20 mouse cellular contexts compared by ENCODE assay signal in the genomic region with DNA sequence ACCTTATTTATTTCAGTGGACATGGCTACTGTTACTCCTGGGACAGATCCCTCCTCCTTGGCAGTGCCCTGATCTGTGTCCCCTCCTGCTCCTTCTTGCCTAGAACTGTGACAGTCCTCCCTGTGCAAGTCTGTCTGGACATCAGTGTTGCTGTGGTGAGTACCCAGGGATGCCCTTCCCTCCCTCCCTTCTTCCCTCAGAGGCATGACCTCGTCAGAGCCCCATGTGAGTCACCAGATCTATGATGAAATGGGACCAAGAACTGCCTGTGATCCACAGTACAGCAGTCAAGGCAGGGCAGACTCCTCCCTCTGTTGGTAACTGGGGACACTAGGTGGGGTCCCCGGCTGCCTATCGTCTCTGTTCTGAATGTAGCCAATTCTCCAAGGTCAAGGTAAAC. TPM values are rescaled to one million over a fixed set of nuclear protein-coding genes. Genes with fewer than 3 reads are reported as not detected.
DNase-seq lines count a peak whose midpoint lies in the region; ATAC-seq and TF ChIP-seq lines count a peak whose summit lies in the region.
"Had no signal": no experiment of that assay in that cellular context is flagged by ENCODE, and none has a peak within 500 bp of the region (broad histone marks: within the 10 kb centered on the region; RNA-seq: fewer than 3 reads in every experiment).

No protein-coding gene starts in this region.

- peak; percentile 79 to 88 for DNase-seq in adrenal gland, adult (ENCODE audit: inconsistent age in 2 of 2, low spot score in 1 of 2)
- no peak for DNase-seq in adrenal gland, postnatal 4 days (ENCODE audit: low spot score in 2 of 2)
- no peak for DNase-seq in CH12.LX (ENCODE audit: extremely low read depth)
- DNase-seq in adrenal gland, adult 2 months = peak; percentile 80
- no peak for DNase-seq in kidney, postnatal 14 days
- DNase-seq in layer of hippocampus, postnatal 25 days (ENCODE audit: extremely low spot score in 1 of 2, low spot score in 1 of 2) = no peak
- DNase-seq in frontal cortex, postnatal 25 days (ENCODE audit: low spot score in 2 of 2) = no peak
- DNase-seq: cerebellum, adult 2 months; cerebellum, postnatal 36 days; gastrocnemius, adult 2 months; heart, adult 18-20 months; heart, postnatal 4 days; kidney, adult 18-20 months; kidney, postnatal 36 days; layer of hippocampus, adult 9-11 months; lung, embryonic 14.5 days had no signal

- in situ Hi-C loops in CH12.LX (cut with MboI; ENCODE audit: low pct_ligation_motif_present, low pct_unique_long_range_greater_than_20kb, low sequenced_read_pairs) = no loop called here

- no peaks in the 10 kb centered on the region for H3K36me3 ChIP-seq in CH12.LX (replicated peaks in 1 of 2; ENCODE audit: control insufficient read depth in 1 of 2, insufficient read depth in 1 of 2, low read length in 1 of 2)
- H3K36me3 ChIP-seq: liver, embryonic 12.5 days; midbrain, embryonic 15.5 days; neural tube, embryonic 15.5 days had no signal

- 0 out of 2 replicates have a peak overlapping the region, but pooled peaks have one; percentile 0 for H3K4me2 ChIP-seq in CH12.LX (ENCODE audit: insufficient read depth, low read depth, poor library complexity, severe bottlenecking)
- H3K4me2 ChIP-seq: liver, embryonic 12.5 days; lung, embryonic 14.5 days; midbrain, embryonic 15.5 days; neural tube, embryonic 15.5 days had no signal

- peaks cover 41 to 69% of the 10 kb centered on the region in 2 experiments for H3K4me1 ChIP-seq in CH12.LX (ENCODE audit: control insufficient read depth in 1 of 2, insufficient read depth in 2 of 2)
- H3K4me1 ChIP-seq: midbrain, embryonic 15.5 days had no signal

- H3K9me3 ChIP-seq in CH12.LX (replicated peaks; ENCODE audit: low read length) = no peaks in the 10 kb centered on the region
- H3K9me3 ChIP-seq: liver, embryonic 12.5 days; midbrain, embryonic 15.5 days; neural tube, embryonic 15.5 days had no signal

- no peak for TF ChIP-seq RAD21 in CH12.LX (IDR thresholded peaks at IDR 0.05; ENCODE audit: low read depth, low read length)

- H3K79me2 ChIP-seq in CH12.LX (replicated peaks; ENCODE audit: control insufficient read depth, extremely low read depth, insufficient read depth, poor library complexity, severe bottlenecking) = no peaks in the 10 kb centered on the region

- no peak for TF ChIP-seq POLR2A in CH12.LX (IDR thresholded peaks at IDR 0.05; ENCODE audit: low read depth, low read length)

- H3K4me3 ChIP-seq in CH12.LX (replicated peaks in 1 of 3; ENCODE audit: low read depth in 2 of 3, low read length in 2 of 3, poor library complexity in 1 of 3) = no peak overlapping the region
- H3K4me3 ChIP-seq: gastrocnemius, adult 2 months; liver, embryonic 12.5 days; midbrain, embryonic 15.5 days; neural tube, embryonic 15.5 days had no signal

- H3K9ac ChIP-seq in CH12.LX (ENCODE audit: insufficient read depth, low read depth) = no peak overlapping the region
- H3K9ac ChIP-seq: liver, embryonic 12.5 days; lung, embryonic 14.5 days; midbrain, embryonic 15.5 days; neural tube, embryonic 15.5 days had no signal

- H3K27ac ChIP-seq in CH12.LX (ENCODE audit: insufficient read depth, low read depth) = peak overlapping the region; percentile 57
- H3K27ac ChIP-seq: gastrocnemius, adult 2 months; liver, embryonic 12.5 days; midbrain, embryonic 15.5 days; neural tube, embryonic 15.5 days had no signal

- peak; percentile 50 for ATAC-seq in granulocyte monocyte progenitor cell, adult 5-6 weeks (replicated peaks; ENCODE audit: poor library complexity, severe bottlenecking)
- ATAC-seq: liver, embryonic 12.5 days; midbrain, embryonic 15.5 days had no signal

- dilution Hi-C loops in CH12.LX (cut with MboI; ENCODE audit: extremely low pct_ligation_motif_present, extremely low pct_unique_long_range_greater_than_20kb, low sequenced_read_pairs) = no loop called here

- no peak for TF ChIP-seq EP300 in CH12.LX (IDR thresholded peaks at IDR 0.05; ENCODE audit: low read length)

- TF ChIP-seq CTCF in CH12.LX (conservative IDR thresholded peaks at IDR 0.05 in 1 of 2, IDR thresholded peaks at IDR 0.05 in 1 of 2; ENCODE audit: low read depth in 2 of 2, low read length in 2 of 2) = no peak

- no peaks in the 10 kb centered on the region for H3K27me3 ChIP-seq in CH12.LX (replicated peaks)

TF ChIP-seq in CH12.LX, 34 proteins besides CTCF, POLR2A, EP300 and RAD21:
- TF ChIP-seq CHD1 (IDR thresholded peaks at IDR 0.05; ENCODE audit: low read depth, low read length) = no peak
- no peak for TF ChIP-seq MAZ (IDR thresholded peaks at IDR 0.05; ENCODE audit: low read depth, low read length)
- no peak for TF ChIP-seq MAFK (IDR thresholded peaks at IDR 0.05; ENCODE audit: insufficient replicate concordance, low read length)
- TF ChIP-seq POLR2AphosphoS2 (IDR thresholded peaks at IDR 0.05; ENCODE audit: low read depth, low read length) = no peak
- TF ChIP-seq ELF1 (IDR thresholded peaks at IDR 0.05; ENCODE audit: low read depth, low read length) = no peak
- no peak for TF ChIP-seq JUN (IDR thresholded peaks at IDR 0.05; ENCODE audit: insufficient read depth, low read depth, low read length)
- TF ChIP-seq SMC3 (IDR thresholded peaks at IDR 0.05; ENCODE audit: low read depth, low read length) = no peak
- TF ChIP-seq JUND (conservative IDR thresholded peaks at IDR 0.05; ENCODE audit: low read depth, low read length) = no peak
- no peak for TF ChIP-seq SIN3A (IDR thresholded peaks at IDR 0.05; ENCODE audit: low read length)
- TF ChIP-seq USF2 (conservative IDR thresholded peaks at IDR 0.05; ENCODE audit: low read depth, low read length) = no peak
- no peak for TF ChIP-seq CHD2 (IDR thresholded peaks at IDR 0.05; ENCODE audit: low read length)
- TF ChIP-seq NELFE (IDR thresholded peaks at IDR 0.05; ENCODE audit: low read depth, low read length) = no peak
- TF ChIP-seq IRF4 (IDR thresholded peaks at IDR 0.05; ENCODE audit: low read depth, low read length) = no peak
- TF ChIP-seq E2F4 (IDR thresholded peaks at IDR 0.05; ENCODE audit: insufficient replicate concordance, low read depth, low read length) = no peak
- no peak for TF ChIP-seq RCOR1 (conservative IDR thresholded peaks at IDR 0.05; ENCODE audit: low read depth, low read length)
- TF ChIP-seq MAX (IDR thresholded peaks at IDR 0.05; ENCODE audit: low read length) = no peak

RNA-seq across cellular contexts. Expression of a gene that starts 5.6 kb away (rescaled TPM):
- 1 to 10 TPM; 5.1 to 7.0 TPM for total RNA-seq in adrenal gland, postnatal 4 days (2021)
- total RNA-seq in CH12.LX (2012; rRNA removed) (71.4 and 129 TPM in 2 replicates), CH12.LX (2014; rRNA removed) (23.3 and 24.6 TPM in 2 replicates)
- 152 and 223 TPM in 2 replicates for polyA plus RNA-seq in CH12.LX (2012; ENCODE audit: insufficient read length, low read depth)
- total RNA-seq in adrenal gland, adult 2 months (2021) = 1 to 10 TPM; 2.2 to 2.8 TPM
- 8.7 and 12.4 TPM in 2 replicates for polyA plus RNA-seq in adrenal gland, adult 2 months (2012; rRNA removed)
- total RNA-seq in granulocyte monocyte progenitor cell, adult 5-6 weeks (2014; fragmentation: Nextera tagmentation) = 73.0 and 78.4 TPM in 2 replicates
- 22.0 and 28.4 TPM in 2 replicates for total RNA-seq in granulocyte monocyte progenitor cell, adult 5-6 weeks (2017)
- total RNA-seq in layer of hippocampus, postnatal 25 days (2021) = 10 to 100 TPM; 17.3 to 18.6 TPM

RNA-seq across cellular contexts. Expression of a gene that starts 42.4 kb away (rescaled TPM):
- total RNA-seq in adrenal gland, postnatal 4 days (2021) = 1 to 10 TPM; 2.8 to 3.9 TPM
- total RNA-seq in CH12.LX (2012; rRNA removed) = 0.59 and 1.1 TPM in 2 replicates
- total RNA-seq in CH12.LX (2014; rRNA removed) = 0.12 TPM in 2 replicates
- 0.27 and 0.29 TPM in 2 replicates for polyA plus RNA-seq in CH12.LX (2012; ENCODE audit: insufficient read length, low read depth)
- 1 to 10 TPM; 1.4 to 5.1 TPM for total RNA-seq in adrenal gland, adult 2 months (2021)
- 3.4 and 7.0 TPM in 2 replicates for polyA plus RNA-seq in adrenal gland, adult 2 months (2012; rRNA removed)
- 5.4 and 8.7 TPM in 2 replicates for total RNA-seq in granulocyte monocyte progenitor cell, adult 5-6 weeks (2014; fragmentation: Nextera tagmentation)
- total RNA-seq in granulocyte monocyte progenitor cell, adult 5-6 weeks (2017) = 4.4 and 6.8 TPM in 2 replicates
- 1 to 10 TPM; 1.8 to 3.6 TPM for total RNA-seq in layer of hippocampus, postnatal 25 days (2021)

Comparison
In these comparisons a context has a peak if more than half of its experiments do, and no peak if none do; other contexts are left out.
1. DNase-seq: peak in adrenal gland, adult (2 of 2) and adrenal gland, adult 2 months (single experiment); none in adrenal gland, postnatal 4 days (0 of 2), CH12.LX (single experiment), kidney, postnatal 14 days (single experiment), layer of hippocampus, postnatal 25 days (0 of 2) and frontal cortex, postnatal 25 days (0 of 2).